Mouse (Mus musculus) lung, postnatal 36 days (tissue): ENCODE results near the gene Zfp873.
"Not testable (repeated sequence)": the region's sequence is repeated elsewhere in the genome, so short reads cannot be mapped to it uniquely, and the experiment has no call there.

Experiments used
- DNase-seq: peaks from one replicate; pipeline ENCODE4 v3.0.0; 2022; ENCODE audit warnings: mixed read lengths

Zfp873 gene

DNA sequence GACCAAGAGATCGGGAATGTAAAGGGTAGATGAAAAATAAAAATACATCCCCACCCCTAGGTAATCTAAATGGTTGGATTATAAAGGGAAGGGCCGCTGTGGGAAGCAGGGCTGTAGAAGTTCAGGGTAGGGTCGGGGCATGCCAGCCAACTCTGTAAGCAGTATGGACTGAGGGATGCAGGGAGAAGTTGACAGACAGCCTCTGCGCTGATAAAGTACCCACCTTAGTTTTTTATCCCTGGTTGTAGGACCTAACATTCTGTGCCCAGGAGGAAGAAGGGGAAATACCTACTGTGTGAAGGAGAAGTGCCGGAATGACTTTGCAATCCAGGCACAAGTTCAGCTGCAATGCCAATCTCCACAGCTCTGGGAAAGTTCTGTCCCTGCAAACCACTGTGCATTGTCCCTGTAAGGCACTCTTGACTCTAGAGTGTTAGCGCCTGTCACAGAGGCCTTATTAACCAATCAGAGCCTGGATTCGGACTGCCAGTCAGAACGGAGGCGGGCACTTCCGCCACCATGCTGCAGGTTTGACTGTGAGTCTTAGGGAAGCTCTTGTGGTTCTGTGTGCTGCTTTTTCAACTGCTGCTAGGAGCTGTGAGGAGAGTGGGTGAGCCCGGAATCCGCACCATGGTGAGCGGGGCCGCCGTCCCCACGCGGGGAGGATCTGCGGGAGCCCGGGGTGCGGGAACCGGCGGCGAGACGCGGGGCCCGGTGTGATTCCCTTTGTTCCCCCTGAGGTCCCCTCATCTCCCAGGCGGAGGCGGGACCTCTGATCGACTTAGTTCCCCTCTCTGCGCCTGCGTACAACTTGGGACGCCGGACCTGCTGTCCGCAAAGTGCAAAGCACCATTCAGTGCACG is at the start of gene Zfp873:
Gene Zfp873 (plus strand): TSS at position 527 of the 863 bp plus-strand sequence.
- peak; percentile 96 for DNase-seq

DNA sequence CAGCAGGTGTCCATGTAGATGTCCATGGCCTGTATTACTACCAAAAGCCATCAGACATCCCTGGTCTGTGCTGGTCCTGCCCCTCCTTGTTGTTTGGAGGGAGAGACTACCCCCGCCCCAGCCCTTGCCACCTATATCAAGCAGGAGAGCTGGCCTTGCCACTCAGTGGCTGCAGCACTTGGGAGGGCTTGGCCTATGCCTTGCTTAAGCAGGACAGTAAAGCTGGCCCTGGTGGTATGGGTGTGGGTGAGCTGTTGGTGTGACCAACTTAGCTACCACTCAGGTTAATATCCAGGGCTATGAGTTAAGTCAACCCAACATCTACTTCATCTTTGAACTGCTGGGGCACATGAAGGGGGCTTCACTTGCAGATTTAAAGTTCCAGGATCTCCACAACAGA is 44.7 kb upstream of the Zfp873 start:
- DNase-seq, result not testable (repeated sequence)

DNA sequence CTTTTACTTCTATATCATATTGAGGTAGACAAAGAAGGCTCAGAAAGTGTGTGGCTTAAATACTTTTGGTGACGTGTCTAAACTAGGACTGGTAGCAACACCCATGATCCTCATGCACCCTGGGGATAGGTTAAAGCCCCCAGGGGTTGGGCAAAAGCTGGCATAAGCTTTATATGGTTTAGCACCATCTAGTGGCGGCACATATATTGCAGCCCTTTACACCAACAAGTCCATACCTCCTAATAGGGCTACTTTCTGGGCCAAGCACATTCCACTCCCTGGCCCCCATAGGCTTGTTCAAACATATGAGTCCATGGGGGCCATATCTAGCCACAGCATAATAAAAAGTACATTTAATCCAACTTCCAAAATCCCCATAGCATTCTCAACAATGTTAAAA is 43.1 kb upstream of the Zfp873 start:
- DNase-seq, result peak; percentile 70

DNA sequence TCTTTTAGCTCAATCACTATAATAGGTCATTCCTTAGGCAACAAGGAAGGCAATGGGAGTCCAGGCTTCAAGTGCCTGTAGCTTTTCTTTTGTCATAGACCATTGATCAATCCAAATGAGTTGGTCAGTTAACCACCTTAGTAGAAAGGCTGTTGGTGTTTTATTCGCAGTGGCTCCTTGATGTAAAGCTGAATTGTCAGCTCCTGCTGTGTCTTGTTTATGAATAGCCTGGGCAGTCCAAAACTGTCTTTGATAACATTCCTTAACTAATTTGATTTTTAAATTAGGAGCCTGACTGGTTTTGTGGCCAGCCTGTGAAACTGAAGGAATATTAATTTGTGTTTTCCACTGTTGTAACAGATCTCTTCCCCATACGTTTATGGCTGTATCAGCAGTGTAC is 5.7 kb upstream of the Zfp873 start:
- no peak for DNase-seq

DNA sequence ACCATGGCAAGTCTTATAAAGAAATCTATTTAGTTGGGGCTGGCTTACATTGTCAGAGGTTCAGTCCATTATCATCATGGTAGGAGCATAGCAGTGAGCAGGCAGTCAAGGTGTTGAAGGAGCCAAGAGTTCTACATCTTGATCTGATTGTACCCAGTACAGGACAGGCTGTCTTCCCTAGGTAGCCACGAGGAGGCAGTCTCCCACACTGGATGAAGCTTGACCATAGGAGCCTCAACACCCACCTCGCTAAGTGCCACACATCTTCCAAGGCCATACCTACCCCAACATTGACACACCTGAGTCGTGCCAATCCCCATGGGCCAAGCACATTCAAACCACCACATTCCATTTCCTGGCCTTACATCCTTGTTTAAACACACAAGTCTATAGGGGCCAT is 1.3 kb upstream of the Zfp873 start:
- DNase-seq, result no peak

DNA sequence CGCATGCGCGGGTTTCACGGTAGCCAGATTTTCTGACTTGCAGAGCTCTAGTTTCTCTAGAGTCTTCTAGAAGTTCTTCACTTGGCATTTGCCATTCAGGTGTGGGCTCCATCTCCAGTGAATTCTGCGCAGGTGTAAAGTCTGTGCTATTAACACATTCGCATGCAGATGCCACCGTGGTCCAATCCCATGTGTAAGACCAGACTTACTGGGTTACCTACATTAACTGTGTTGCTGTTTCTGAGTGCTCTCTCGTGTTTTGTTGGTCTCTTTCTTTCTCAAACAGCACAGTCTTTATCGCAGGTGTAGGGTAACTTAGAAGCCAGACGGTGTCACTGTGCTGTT is 509 bp downstream of the Zfp873 start:
- DNase-seq, result not testable (repeated sequence)

DNA sequence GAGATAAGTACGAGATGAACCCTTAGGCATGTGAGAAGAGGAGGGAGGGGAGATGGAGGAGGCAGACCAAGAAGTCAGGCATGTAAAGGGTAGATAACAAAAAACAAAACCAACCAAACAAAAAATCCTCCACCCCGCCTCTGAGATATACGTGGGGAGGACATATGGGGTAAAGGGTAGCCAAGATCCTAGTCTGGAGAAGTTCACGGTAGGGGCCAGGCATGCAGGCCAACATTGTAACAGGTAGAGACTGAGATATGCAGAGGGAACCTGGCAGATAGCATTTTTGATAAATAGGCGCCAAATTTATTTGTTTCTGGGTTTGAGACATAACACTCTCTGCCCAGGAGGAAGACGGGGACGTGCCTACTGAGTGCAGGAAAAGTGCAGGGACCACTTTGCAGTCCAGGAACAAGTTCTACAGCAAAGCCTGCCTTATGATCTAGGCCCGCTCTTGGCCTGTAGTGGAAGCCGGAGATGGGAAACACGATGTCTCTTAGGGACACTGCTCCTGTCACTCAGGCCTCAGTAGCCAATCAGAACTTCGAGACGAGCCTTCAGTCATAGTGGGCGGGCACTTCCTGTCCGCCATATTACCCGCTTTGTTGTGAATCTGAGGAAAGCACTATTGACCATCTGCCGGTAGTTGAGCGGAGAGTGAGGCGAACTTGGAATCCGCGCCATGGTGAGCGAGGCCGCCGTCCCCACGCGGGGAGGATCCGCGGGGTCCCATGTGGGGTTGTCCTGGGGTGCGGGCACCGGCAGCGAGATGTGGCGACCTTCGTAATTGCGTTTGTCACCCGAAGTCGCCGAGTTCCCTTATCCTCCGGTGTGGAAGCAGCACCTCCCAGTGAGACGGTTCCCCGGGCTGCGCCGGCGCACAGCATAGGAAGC is 35.1 kb downstream of the Zfp873 start, which contains the start of gene BC024063:
Gene BC024063 (plus strand): TSS at position 626 of the 894 bp plus-strand sequence.
- DNase-seq, result peak; percentile 69

DNA sequence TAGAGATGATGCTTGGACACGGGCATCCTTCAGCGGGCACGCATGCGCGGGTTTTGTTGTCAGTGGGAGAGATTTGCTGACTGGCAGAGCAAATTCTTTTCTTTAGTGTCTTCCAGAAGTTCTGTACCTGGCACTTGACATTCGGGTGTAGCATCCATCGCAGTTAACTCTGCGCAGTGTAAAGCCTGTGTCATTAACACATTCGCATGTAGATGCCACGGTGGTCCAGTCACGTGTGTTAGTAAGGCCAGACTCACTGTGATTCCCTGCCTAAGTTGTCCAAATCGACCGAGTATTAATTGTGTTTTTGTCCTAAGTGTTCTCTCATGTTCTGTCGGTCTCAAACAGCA is 35.7 kb downstream of the Zfp873 start:
- DNase-seq, result not testable (repeated sequence)
